Mouse (Mus musculus) adrenal gland, adult 2 months (tissue): ENCODE measurements around the gene Ccdc172. TPM values are rescaled to one million over a fixed set of nuclear protein-coding genes. Genes with fewer than 3 reads are reported as not detected.

ENCODE experiments used
- DNase-seq: peaks from one replicate; pipeline ENCODE4 v3.0.0; 2021
- long read RNA-seq: library from polyadenylated mRNA; stranded (forward); transcript quantifications from one replicate; pipeline ENCODE4 v2.0.0, GENCODE M21; 2021
- polyA plus RNA-seq: library from polyadenylated mRNA; depleted of rRNA; stranded (reverse); fragments of >200 nt; gene quantifications from 2 replicates; pipeline ENCODE4 v1.2.3, GENCODE M21; 2012; rRNA removed
- total RNA-seq, 2 experiments: library from RNA; stranded (reverse); gene quantifications; 2 replicates each; pipeline ENCODE4 v1.2.3; 2021

Ccdc172 gene
- total RNA-seq: not detected
- polyA plus RNA-seq: not detected in 2 replicates
- long read RNA-seq: 0 reads

- no peak for DNase-seq
These were observed at the start of gene Ccdc172 for GRCm38 (mm10) chr19:58511818-58512217. TSS of gene Ccdc172 (plus strand) at chr19:58511993.

DNA sequence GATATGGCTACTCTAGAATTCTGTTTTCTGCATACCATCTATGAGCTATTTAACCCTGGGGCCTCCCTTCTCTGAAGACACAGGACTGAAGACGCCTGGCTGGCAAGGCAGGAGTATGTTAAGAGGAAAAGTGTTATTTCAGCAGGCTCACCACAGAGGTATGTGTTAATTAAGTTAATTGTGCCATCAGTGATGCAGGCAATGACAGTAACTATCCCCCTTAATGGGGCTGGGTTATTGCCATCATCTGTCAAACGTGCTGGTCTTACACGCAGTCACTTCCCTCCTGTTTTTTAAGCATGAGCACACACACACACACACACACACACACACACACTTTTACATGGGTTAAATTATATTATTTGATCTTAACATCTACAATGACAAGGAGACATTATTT, 48.0 kb upstream of the Ccdc172 start:
- DNase-seq: no peak

DNA sequence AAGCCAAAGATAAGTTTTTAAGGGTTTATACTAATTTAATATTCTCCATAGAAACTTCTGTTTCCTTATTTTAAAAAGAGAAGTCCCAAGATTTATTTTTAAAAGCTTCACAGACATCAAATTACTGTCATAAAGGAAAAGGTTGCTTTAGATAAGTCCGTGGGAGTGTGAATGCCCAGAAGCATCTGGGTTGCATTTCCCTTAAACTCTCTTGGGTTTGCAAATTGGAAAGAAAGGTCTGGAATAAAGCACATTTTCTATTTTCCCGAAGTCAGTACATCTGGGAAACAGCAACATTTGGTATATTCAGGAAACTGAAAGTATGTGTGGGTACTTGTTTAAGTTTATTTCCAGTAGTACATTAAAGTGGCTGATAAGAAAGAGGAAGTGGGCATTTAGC, 43.5 kb upstream of the Ccdc172 start:
- DNase-seq: no peak

GRCm38 (mm10) chr19:58469421-58469820, 42.4 kb upstream of the Ccdc172 start:
- peak; percentile 69 for DNase-seq

DNA sequence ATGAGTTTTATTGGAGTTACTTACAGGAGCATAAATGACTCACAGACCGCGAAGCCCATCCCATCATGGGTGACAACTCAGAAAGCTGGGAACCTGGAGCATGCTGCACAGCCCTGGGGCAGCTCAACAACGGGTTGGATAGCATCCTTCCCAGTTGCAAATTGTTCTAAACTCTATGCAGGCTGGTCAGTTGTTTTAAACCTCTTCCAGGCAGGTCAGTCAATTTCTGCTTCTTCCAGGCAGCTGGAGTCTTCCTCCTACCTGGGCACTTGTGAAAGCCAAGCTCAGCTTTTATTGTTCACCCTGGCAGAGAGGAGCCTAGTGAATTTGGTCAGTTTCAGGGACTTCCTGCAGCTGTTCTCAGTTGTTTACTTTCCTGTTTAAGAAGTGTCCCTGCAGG, 37.5 kb upstream of the Ccdc172 start:
- DNase-seq: no peak

DNA sequence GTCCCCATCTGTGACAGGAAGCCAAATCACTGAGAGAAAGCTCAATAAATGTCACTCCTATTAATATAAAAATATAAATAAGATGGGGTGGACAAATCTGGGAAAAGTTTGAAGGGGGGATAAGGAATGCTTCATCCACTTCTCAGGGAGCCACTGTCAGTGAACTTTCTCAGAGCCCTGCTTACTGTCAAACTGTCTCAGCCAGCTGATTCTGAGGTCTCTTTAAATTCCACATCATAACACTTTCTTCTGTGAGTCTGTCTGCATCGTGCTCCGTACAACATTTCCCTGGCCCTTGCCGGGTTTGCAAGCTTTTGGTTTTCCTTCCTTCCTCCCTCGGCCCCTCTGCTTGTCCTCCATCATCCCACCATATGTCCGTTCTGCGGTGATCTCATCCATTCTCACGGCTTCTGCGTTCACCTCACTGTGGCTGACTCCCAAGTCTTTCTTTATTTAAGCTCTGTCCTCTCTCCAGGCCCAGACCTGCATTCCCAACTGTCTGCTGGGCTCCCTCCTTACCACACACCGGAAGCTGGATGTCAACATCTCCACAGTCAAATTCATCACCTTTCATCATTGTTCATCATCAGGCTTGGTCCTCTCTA, 29.3 kb upstream of the Ccdc172 start:
- DNase-seq: no peak

- DNase-seq: no peak
These were observed 25.1 kb upstream of the Ccdc172 start for GRCm38 (mm10) chr19:58486686-58487085.

DNA sequence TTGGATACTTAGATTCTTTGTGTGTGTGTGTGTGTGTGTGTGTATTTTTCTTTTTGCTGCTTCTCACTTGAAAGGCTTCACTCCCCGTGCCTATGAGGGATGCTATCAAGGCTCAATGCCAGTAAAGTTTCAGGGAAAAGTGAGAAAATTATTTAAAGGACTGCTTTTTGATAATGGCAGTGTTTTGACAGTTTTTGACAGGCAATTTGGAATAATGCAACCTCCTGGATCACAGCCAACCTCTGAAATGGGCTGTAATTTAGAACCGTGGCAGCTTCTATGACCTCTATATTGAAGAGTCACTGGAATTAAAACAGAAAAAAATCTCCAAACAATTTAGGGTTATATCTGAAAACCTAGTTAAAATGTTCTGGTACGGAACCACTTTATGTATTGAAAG, 14.7 kb upstream of the Ccdc172 start:
- peak; percentile 19 for DNase-seq

DNA sequence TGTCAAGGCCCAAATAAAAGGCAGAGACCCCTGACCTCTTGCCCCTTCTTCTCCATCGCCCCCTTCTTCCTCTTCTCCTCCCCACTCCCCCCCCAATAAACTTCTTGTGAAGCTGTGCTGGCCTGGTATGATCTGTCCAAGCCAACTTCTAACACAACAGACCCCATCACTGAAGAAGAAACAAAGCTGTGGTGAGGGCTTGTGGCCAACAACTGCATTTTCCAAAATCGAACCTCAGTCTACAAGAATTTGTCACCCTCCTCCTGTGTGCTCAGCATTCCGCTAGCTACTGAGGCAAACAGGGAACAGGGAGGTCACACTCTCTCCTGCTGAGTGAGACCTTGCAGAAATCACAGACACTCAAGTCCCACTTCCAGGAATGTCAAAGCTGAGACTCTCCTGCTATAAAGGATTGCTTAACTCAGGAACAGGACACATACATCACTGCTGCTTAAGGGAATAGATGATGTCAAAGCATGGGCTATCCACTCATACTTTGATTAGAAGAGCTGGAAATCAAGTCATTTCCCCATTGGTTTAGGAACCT, 12.3 kb upstream of the Ccdc172 start:
- no peak for DNase-seq

DNA sequence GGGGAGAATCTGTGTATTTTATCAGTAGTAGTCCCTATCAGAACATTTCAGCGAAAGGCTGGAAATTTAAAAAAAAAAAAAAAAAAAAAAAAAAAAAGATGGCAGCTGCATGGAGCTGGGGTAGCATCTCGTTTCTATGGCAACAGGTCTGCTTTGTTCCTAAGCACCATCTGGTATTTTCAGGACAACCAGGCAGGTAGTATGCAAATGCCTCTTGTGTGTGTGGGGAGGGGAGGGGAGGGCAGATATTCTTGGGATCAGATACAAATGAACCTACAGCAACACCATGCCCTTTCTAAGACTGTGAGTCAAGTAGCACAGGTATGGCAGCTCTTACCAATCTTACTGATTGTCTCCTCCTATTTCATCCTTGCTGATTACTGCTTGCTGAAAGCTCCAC, 11.7 kb upstream of the Ccdc172 start:
- DNase-seq: no peak

- DNase-seq: no peak
These were observed 9.9 kb downstream of the Ccdc172 start for GRCm38 (mm10) chr19:58521696-58522095.

DNA sequence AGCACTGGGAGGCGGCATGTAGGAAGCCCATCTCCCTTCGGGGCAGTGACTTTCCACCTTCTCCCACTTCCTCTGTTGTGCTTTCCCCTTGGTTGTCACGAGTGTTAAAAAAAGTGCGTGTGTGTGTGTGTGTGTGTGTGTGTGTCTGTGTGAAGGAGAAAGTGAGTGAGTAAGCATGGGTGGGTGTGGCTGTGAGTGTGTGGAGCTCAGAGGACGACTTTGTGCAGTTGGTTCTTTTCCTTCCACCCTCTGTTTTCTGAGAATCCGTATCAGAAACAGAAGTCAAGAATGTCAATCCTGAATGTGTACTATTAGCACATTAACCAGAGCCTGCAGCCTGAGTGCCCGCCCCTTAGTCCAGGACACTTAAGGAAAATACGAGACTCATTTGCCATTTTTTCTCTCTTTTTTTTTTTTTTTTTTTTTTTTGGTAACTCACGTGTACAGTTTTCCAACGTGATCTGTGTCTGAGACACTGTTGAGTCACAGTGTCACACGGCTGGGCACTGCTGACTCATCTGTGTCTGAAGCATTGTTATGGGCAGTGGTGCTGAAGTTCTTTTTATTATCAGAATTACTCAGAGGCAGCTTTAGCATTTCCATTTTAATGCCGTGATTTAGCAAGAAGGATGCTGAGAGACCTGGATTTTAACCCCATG, 12.1 kb downstream of the Ccdc172 start:
- peak; percentile 67 for DNase-seq

DNA sequence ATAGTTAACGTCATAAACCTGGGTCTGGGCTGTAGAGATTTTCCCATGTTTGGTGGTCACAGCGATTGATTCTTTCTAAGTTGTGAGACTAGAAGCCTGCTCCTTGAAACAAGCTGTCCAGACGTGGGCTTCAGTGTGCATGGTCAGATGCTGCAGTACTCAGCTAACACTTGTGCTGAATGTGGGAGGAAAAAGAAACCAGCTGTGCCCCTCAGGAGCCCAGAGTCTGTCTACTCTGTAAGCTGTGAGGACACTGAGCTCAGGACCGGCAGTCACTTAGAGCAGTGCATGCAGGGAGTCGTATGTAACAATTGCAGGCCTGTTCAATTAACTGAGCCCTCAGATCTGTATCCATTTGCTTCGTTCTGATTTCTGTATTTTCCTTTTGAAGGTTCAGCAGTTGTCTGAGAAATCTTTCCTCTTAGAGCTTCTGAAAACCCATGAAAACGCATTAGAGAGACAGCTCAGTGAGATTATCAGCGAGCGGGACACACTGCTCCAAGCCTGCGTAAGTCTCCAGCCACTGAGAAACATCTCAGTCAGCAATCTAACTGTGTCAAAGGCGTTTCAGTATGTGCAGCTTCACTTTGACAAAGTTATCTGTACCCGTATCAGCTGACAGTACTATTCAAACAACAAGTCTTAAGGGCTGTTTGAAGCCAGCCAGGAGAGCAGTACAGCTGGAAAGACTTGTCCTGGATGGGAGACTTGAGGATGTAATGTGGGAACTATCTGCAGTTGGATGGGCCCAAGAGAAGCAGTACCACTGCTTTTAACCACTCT, 13.9 kb downstream of the Ccdc172 start:
- DNase-seq: no peak

DNA sequence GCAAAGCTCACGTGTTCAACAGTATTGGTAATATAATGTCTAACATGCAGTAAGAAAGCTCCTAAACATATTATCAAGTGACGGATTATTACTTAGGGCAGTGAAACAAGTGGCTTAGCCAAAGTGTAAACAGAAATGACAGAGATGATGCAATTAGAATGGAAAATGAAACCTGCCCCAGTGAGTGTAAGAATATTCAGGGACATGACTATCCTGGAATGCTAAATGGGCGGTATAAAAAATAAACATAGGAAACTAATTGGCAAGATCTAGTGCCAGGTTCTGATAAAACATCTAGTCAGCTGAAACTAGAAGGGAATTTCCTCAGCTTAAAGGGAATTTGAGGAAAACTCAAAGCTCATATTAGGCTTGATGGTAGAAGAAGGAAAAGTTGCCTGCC, 21.3 kb downstream of the Ccdc172 start:
- DNase-seq: no peak

- no peak for DNase-seq
These were observed 24.9 kb downstream of the Ccdc172 start for GRCm38 (mm10) chr19:58536691-58537090.

- DNase-seq: no peak
These were observed 28.6 kb downstream of the Ccdc172 start for GRCm38 (mm10) chr19:58540396-58540795.

- DNase-seq: peak; percentile 36
These were observed 36.6 kb downstream of the Ccdc172 start for GRCm38 (mm10) chr19:58548367-58548766.

- DNase-seq: no peak
These were observed 38.7 kb downstream of the Ccdc172 start for GRCm38 (mm10) chr19:58550489-58550888.

- DNase-seq: no peak
These were observed 39.1 kb downstream of the Ccdc172 start for GRCm38 (mm10) chr19:58550916-58551315.

- no peak for DNase-seq
These were observed 43.2 kb downstream of the Ccdc172 start for GRCm38 (mm10) chr19:58554974-58555373.

DNA sequence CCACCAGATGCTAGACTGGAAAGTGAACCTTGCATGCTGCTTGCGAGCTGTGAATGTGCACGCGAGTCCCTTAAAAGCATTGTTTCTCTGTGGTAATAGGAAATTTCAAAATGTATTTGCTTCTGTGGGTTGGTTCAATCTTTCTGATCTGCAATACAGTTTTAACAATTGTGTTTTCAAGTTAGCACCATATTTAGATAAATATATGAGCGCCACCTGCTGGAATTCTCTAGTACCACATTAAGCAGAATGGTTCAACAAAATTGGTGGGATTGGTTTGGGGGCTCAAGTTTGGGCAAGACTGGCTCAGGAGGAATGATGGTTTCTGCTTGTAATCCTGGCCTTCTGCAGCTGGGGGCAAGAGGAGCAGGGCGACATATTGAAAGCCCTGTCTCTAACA, 46.6 kb downstream of the Ccdc172 start:
- peak; percentile 6 for DNase-seq

- DNase-seq: no peak
These were observed 50.6 kb downstream of the Ccdc172 start for GRCm38 (mm10) chr19:58562301-58562815.

DNA sequence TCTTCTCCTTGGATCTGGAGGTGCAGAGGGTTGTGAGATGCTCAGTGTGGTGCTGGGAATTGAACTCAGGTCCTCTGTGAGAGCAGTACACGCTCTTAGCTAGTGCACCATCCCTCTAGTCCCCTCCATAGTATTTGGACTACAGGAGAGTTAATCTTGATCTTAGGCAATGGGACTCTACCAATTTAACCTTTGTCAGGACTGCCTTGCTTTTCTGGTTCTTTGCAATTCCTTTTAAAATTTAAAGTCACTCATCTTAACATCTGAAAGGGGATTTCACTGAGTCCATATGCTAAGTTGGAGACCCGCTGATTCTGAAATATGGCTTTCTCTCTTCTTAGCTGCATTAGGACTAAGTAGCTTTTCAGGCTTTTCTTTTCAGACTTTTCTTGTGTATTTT, 59.8 kb downstream of the Ccdc172 start:
- no peak for DNase-seq
